Mouse (Mus musculus) C2C12 (cell line): ENCODE data around the gene Gm20422. TPM values are rescaled to one million over a fixed set of nuclear protein-coding genes. Genes with fewer than 3 reads are reported as not detected.

Experiments
- H3K27me3 ChIP-seq: one replicate; pipeline ENCODE4 v1.6.1; 2011; ENCODE audit not compliant: control insufficient read depth, insufficient read depth, insufficient read length
- H3K36me3 ChIP-seq: one replicate; pipeline ENCODE4 v1.6.1; 2011; ENCODE audit not compliant: control insufficient read depth, insufficient read depth
- H3K4me3 ChIP-seq: one replicate; pipeline ENCODE4 v1.5.1; 2011; ENCODE audit warnings: mild to moderate bottlenecking, control low read depth; ENCODE audit not compliant: poor library complexity, insufficient read depth, severe bottlenecking
- H3K79me2 ChIP-seq: one replicate; pipeline ENCODE4 v1.6.1; 2011; ENCODE audit not compliant: control insufficient read depth, insufficient read depth
- H3K79me3 ChIP-seq: one replicate; pipeline ENCODE4 v1.6.1; 2011; ENCODE audit warnings: low read depth, control low read depth
- H3ac ChIP-seq: one replicate; pipeline ENCODE3; 2011; ENCODE audit warnings: low read depth; ENCODE audit not compliant: control insufficient read depth, insufficient read length
- CEBPB ChIP-seq: IDR thresholded peaks from one replicate; pipeline ENCODE4 v1.6.1; 2011; ENCODE audit warnings: low read depth, mild to moderate bottlenecking, control low read depth, moderate library complexity
- CTCF ChIP-seq: IDR thresholded peaks from one replicate; pipeline ENCODE4 v1.5.1; 2011; ENCODE audit not compliant: control insufficient read depth, insufficient read depth, insufficient read length
- FOSL1 ChIP-seq: IDR thresholded peaks from one replicate; pipeline ENCODE4 v1.8.0; 2011; ENCODE audit warnings: mild to moderate bottlenecking, low read length; ENCODE audit not compliant: poor library complexity, insufficient read depth, severe bottlenecking
- MAX ChIP-seq: IDR thresholded peaks from one replicate; pipeline ENCODE4 v1.6.1; 2011; ENCODE audit warnings: mild to moderate bottlenecking, control low read depth
- MYOD1 ChIP-seq: IDR thresholded peaks from one replicate; pipeline ENCODE4 v1.6.1; 2011; ENCODE audit warnings: low read depth; ENCODE audit not compliant: control insufficient read depth, insufficient read length
- MYOG ChIP-seq: IDR thresholded peaks from one replicate; pipeline ENCODE4 v1.6.1; 2011; ENCODE audit not compliant: control insufficient read depth, insufficient read length; ENCODE audit errors: extremely low read depth
- USF1 ChIP-seq: IDR thresholded peaks from one replicate; pipeline ENCODE4 v1.6.1; 2011; ENCODE audit warnings: low read depth, mild to moderate bottlenecking, control low read depth, moderate library complexity
- long read RNA-seq, 2 experiments: library from polyadenylated mRNA; unstranded; transcript quantifications; one replicate each; pipeline ENCODE4 v2.0.0; 2019 to 2020
- polyA plus RNA-seq: library from polyadenylated mRNA; unstranded; fragments of >200 nt; fragmentation: generic; extraction: Trizol; gene quantifications from one replicate; pipeline ENCODE4 v1.2.1, GENCODE M21; 2012; ENCODE audit warnings: missing spikeins

The Gm20422 gene
- 0.28 TPM for polyA plus RNA-seq
- long read RNA-seq, experiment 1 = 0 reads
- long read RNA-seq, experiment 2, partial matches to known transcripts = 0 of 6 reads
- long read RNA-seq, experiment 2, other reads (novel, unspliced or antisense) = 6 of 6 reads

DNA sequence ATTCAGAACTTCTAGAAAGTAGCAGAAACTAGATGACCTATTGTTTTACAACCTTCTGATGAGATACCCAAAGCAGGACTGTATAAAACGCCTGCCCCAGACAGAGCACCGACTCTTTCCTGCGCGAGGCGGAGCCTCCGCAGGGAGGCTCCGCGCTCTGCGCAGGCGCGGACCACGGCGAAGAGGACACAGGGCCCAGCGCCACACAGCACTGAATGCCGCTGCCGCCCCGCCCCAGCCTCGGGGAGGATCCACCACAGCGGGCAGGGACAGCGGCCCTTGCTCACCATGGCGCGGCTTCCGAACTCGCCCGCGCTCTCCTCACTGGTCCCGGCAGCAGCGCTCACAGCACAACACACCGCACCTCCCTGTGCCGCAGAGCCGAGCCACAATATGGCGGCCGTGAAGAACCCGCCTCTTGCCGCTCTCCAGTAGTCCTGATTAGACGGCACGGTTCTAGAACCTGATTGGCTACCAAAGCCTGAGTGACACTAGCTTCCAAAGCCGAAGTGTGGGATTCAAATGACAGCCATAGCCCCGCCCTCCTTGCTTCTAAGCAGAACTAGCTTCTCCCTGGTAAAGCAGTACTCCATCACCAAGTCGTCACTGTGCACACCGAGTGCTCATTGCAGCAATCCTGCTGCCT is at the start of gene Gm20422:
Gm20422 (minus strand) TSS at position 384 of the 646 bp plus-strand sequence.
- Histone ChIP-seq H3K36me3 (peaks cover 14% of the 10 kb centered on the region), H3K79me2 (peaks cover 48% of the 10 kb centered on the region), H3K4me3 (peak within 1 kb of the TSS; percentile 57), H3K27me3 (no peaks in the 10 kb centered on the region), H3K79me3 (peaks cover 38% of the 10 kb centered on the region), H3ac (peak within 1 kb of the TSS; percentile 96)
- TF ChIP-seq CEBPB (no peak), MYOG (no peak), FOSL1 (no peak), USF1 (no peak), MYOD1 (no peak), CTCF (no peak), MAX (no peak)

GRCm38 (mm10) chr8:69822386-69823191 is 47.9 kb upstream of the Gm20422 start, which contains the start of gene Lpar2:
Gene Lpar2 (plus strand): TSS chr8:69822429.
- Histone ChIP-seq H3K4me3 (peak within 1 kb of the TSS; percentile 25), H3K36me3 (peaks cover 10% of the 10 kb centered on the region), H3K27me3 (no peaks in the 10 kb centered on the region), H3K79me2 (no peaks in the 10 kb centered on the region), H3K79me3 (no peaks in the 10 kb centered on the region), H3ac (peak within 1 kb of the TSS; percentile 39)
- no peak for TF ChIP-seq MYOD1
- no peak for TF ChIP-seq CEBPB
- TF ChIP-seq FOSL1 = no peak
- TF ChIP-seq USF1 = no peak
- TF ChIP-seq MYOG = no peak

DNA sequence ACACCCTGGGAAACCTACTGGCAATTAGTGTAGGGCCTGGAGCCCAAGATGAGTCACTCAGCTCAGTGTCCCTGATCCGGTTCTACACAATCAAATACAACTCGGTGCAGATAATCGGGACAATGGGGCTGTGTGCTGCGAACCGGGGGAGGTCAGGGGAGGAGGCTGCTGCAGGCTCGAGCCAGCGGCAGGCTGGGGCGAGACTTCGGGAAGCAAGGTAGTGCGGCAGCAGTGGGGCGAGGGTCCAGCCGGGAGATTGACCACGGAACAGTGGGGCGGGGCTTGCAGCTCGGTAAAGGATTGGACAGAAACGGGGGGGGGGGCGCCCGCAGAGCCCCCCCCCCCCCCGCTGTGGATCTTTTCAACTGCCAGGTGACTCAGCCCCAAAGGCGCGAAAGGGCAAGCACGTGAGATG is 47.3 kb upstream of the Gm20422 start:
- no peaks in the 10 kb centered on the region for H3K79me2 ChIP-seq
- H3ac ChIP-seq = peak overlapping the region; percentile 36
- H3K27me3 ChIP-seq = no peaks in the 10 kb centered on the region
- H3K36me3 ChIP-seq = peaks cover 15% of the 10 kb centered on the region
- TF ChIP-seq MYOD1 = no peak
- TF ChIP-seq MAX = no peak
- TF ChIP-seq MYOG = no peak
- TF ChIP-seq CTCF = no peak
- TF ChIP-seq USF1 = no peak
- TF ChIP-seq CEBPB = no peak
- TF ChIP-seq FOSL1 = no peak
- H3K4me3 ChIP-seq = peak overlapping the region; percentile 25
- H3K79me3 ChIP-seq = no peaks in the 10 kb centered on the region

- H3K36me3 ChIP-seq = peaks cover 21% of the 10 kb centered on the region
- no peaks in the 10 kb centered on the region for H3K79me2 ChIP-seq
- H3K4me3 ChIP-seq = no peak overlapping the region
- no peaks in the 10 kb centered on the region for H3K79me3 ChIP-seq
- TF ChIP-seq CEBPB = no peak
- no peak for TF ChIP-seq CTCF
- no peak for TF ChIP-seq MAX
- no peak for TF ChIP-seq FOSL1
- no peak for TF ChIP-seq MYOG
- H3K27me3 ChIP-seq = no peaks in the 10 kb centered on the region
- no peak overlapping the region for H3ac ChIP-seq
Measured at GRCm38 (mm10) chr8:69820466-69820865, 45.8 kb upstream of the Gm20422 start.

DNA sequence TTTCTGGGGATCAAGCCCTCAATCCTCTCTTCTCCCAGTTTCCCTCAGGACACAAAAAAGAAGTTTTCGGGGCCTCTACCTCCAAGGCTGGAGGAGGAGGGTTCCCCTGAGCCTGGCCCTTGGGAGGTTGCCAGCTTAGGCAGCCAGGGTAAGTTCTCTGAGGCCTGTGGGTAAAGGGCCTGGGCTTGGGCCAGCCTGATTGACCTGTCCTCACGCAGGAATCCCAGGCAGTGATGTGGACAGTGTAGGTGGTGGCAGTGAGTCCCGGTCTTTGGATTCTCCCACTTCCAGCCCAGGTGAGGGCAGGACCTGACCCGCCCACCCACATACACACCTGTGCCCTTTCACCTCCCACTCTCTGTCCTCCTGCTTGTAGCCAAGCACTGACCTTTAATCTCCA is 40.7 kb upstream of the Gm20422 start:
- Histone ChIP-seq H3K36me3 (peaks cover 27% of the 10 kb centered on the region), H3K79me2 (no peaks in the 10 kb centered on the region), H3K79me3 (no peaks in the 10 kb centered on the region), H3K4me3 (no peak overlapping the region), H3K27me3 (no peaks in the 10 kb centered on the region), H3ac (no peak overlapping the region)
- TF ChIP-seq USF1 (no peak), FOSL1 (no peak), MYOG (no peak), CEBPB (no peak), MYOD1 (no peak), CTCF (no peak), MAX (no peak)
